Mouse (Mus musculus) lung, postnatal 14 days (tissue): ENCODE measurements around the gene Pter.

ENCODE experiments used
- DNase-seq: peaks from one replicate; pipeline ENCODE4 v3.0.0; 2021

Gene Pter

DNA sequence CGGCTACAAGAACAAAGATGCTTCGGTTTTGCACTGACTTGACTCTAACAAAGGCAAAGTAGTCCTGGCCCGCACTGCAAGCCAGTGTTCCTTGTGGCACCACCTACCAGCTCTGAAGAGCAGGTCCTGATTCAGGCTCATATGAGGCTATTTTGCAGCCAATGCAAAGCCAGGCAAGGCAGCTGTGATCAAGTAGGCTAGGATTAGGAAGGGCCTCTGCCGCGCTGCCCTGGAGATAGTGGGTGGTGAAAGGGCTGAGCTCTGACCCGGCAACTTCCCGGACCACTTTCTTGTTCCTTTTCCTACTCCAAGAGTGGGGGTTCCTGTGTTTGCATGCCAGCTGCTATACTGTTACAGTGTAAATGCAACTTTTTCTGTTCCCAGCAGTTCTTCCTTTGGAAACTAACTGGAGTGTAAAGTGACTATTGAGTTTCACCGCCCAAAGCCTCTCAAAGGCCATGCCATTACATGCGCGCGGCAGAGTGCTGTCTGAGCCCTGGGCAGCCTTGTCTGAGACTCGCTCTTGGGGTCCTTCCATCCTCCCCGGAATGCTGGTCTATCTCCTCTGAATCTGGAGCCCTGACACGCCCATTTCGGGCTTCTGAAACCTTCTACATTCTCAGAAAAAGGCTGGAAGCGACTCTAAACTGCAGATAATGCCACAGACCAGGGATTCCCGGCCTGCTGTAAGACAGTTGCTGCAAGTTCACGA is 85.6 kb downstream of the Pter start:
- DNase-seq: no peak

DNA sequence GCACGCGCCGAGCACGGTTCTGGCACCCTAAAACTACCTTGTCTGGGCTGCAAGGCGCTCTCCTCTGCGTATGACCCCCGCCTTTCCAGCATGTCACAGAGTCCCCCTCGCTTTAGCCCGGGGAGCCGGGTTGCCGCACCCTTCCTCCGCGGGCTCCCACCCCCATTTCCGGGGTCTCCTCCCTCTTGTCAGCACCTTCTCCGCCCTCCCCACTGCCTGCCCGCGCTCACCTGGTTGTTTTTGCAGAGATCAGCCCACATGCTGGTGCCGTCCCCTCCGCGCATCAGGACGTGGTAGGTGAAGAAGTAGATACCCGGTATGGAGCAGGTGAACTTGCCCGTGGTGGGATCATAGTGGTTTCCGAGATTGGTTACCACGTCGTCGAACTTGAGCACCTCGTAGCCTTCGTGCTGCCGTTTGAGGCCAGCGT is 86.2 kb downstream of the Pter start:
- no peak for DNase-seq

DNA sequence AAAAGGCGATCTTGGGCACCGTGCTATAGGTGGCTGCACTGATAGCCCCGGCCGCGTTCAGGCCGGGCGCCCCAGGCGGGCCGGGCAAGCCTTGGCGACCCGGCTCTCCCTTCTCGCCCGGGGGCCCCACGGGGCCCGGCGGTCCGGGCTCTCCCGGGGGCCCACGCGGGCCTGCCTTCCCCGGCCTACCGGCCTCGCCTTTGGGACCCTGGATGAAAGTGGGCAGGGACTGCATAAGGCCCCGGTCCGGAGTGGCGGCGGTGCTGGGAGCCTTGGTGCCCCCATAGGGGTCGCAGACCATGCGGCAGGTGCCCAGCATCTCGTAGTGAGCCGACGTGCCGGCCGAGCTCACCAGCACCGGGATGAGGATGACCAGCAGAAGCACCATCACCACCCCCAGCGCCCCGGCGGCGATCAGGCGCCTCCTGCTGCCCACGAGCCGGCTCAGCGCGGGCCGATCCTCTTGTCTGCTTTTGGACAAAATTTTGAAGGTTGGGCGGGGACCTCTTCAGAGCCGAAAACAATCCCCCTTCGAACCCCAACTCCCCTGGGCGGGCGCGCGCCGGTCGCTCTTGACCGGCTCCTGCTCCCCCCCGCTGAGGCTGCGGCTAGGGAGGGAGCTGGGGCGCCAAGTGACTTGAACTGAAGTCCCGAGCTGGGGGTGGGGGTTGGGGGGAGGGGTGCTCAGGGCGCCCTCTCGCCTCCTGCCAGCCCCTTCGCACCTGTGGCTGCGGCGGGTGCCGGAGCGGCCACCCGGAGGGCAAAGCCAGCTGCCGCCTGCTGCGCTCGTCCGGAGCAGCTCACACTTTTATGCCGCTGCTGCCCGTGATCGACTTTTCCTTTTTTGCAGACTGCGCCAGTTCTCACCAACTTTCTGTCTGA is 86.9 kb downstream of the Pter start:
- DNase-seq: peak; percentile 3

DNA sequence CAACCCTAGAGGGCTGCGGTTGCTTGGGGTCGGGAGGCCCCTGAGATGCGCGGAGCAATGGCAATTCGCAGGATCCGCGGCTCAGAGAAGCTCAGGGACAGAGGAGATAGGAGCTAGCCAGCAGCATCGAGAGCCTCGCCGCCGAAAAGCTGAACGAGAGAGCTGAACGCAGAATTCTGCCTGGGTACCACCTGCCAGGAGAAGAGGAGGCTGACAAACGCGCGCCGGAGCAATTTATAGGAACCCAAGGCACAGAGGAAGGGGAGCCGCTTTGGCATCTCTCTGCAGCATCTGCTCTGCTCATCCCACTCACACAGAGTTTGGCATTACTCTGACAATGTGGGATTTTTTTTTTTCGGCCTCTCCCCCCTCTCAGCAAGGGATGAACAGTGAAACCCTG is 87.6 kb downstream of the Pter start, which contains the start of gene C1ql3:
Gene C1ql3, minus strand, starts transcription at position 335 of the 400 bp plus-strand sequence.
- no peak for DNase-seq

DNA sequence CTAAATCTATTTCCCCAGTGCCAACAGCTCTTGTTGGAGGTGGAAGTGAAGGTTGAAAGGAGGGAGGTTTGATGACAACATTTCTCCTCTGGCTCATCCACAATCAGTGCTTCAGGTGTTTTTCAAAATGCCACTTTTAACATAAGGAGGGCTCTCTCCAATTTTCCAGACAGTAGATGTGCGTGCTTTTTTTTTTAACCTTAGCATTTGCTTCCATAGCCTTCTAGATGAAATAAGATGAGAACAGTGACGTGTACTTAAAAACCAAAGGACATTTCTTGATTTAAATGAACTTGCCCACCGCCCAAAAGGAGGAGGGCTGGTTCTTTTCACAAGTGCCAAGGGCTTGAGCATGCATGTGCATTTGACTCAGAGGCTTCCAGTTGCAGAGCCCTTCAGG is 88.1 kb downstream of the Pter start:
- DNase-seq: no peak

DNA sequence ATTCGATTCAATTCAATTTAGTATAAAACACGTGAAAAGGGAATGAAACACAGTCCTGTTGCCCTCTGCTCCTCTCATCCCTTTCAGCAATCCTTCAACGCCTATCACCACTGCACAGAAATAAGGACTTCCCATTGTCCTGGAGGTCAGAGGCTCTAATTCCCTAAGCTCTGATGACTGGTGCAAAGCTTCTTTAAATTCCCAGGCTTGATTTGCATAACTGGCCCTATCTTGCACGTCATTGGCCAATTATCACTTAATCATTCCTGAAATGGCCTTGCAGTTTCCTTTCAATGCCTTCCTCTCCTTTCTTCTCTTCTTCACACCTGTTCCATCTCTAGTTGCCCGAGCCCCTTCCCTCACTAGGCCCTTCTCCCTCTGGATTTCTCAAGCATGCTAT is 94.5 kb downstream of the Pter start:
- DNase-seq: no peak

DNA sequence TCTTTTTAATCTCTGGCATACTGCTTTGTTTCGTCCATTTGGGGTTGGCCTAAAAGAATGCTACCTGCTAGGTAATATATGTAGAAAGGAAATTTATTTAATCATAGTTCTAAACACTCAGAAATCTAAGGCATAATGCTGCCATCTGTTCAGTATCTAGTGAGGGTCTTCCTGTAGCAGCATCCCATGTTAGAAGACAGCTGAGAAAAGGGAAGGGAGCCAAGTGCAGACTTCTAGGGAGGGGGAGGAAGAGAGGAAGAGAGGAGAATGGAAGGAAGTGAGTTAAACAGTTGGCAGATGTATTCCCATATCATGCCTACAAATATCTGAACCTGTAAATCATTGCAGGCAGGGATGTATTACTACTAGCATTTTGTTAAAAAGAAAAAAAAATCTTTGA is 95.0 kb downstream of the Pter start:
- no peak for DNase-seq

DNA sequence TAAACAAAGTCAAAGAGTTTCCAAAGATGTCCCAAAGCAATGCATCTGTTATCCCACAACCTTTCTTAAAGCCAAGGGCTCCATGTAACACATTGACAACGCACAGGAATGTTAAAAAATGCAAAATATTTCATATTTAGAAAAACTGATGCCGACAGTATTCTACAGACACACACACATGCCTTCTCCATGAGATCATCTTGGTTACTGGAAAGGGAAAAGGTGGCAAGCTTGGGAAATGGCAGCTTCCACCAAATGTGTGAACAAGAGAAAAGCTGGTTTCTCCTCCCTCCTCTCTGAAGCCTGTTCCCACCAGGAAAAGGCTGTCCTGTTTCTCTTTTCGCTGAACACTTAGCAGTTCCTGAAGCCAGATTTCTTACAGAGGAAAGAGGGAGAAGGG is 114.9 kb downstream of the Pter start:
- DNase-seq: no peak

DNA sequence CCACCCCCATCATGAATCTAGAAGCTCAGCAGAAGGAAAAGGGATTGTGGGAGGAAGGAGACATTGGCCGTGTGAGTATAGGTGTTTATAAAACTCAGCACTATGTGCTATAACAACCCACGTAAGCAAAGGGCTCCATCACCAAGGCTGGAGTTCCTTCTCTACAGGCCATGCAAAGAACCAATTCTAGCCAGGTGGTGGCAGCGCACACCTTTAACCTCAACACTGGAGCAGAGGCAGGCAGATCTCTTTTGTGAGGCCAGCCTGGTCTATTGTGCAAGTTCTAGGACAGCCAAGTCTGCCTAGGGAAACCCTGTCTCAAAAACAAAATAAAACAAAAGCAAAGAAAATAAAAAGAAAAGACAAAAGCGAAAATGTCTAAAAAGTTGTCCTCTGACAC is 115.9 kb downstream of the Pter start:
- DNase-seq: no peak

DNA sequence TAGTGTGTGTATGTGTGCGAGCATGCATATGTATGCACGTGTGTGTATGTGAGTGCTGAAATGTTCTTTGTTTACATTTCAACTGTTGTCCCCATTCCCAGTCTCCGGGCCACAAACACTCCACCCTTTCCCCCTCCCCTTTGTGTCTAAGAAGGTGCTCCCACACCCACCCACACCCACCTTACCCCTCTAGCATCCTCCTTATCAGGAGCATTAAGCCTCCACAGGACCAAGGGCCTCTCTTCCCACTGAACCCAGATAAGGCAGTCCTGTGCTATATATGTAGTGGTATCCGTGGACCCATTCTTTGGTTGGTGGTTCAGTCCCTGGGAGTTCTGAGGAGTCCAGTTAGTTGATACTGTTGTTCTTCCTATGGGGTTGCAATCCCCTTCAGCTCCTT is 120.7 kb downstream of the Pter start:
- no peak for DNase-seq

DNA sequence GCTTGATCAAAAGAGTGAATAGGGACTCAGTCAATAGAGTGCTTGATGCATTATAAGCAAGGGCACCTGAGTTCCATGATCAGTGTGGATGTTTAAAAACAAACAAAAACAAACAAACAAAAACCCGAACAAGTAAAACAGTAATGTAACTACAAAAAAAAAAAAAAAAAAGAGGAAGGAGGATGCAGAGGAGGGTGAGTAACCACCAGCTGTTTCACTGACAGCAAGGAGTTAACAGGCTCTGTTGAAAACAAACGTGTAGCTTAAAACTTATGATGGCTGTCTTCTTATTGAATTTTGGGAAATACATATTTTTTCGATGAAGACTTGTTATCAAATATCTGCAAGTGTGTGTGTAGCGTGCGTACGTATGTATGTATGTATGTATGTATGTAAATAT is 124.8 kb downstream of the Pter start:
- no peak for DNase-seq
